Mouse (Mus musculus) hindbrain, embryonic 11.5 days (tissue): Measurements from ENCODE around the gene Lect2. TPM values are rescaled to one million over a fixed set of nuclear protein-coding genes. Genes with fewer than 3 reads are reported as not detected.

ENCODE experiments used
- ATAC-seq: fragments of 200-750 bp; cut with Nextera tagmentation; 2 replicates; pipeline ENCODE4 v1.8.0; 2017; ENCODE audit warnings: mild to moderate bottlenecking, moderate TSS enrichment, moderate library complexity; ENCODE audit not compliant: low FRiP score
- DNase-seq: peaks from one replicate; pipeline ENCODE4 v3.0.0-alpha.2; 2015; ENCODE audit warnings: low spot score
- H3K27ac ChIP-seq: fragments of 300-500 bp; sonication (generic); 2 replicates; pipeline ENCODE4 v1.5.1; 2014; ENCODE audit warnings: mild to moderate bottlenecking, low read depth, low read length
- H3K27me3 ChIP-seq: fragments of 300-500 bp; sonication (generic); 2 replicates; pipeline ENCODE4 v1.6.1; 2014; ENCODE audit warnings: mild to moderate bottlenecking, low read length, moderate library complexity, mixed read lengths; ENCODE audit not compliant: control insufficient read depth, insufficient read depth
- H3K36me3 ChIP-seq: fragments of 300-500 bp; sonication (generic); 2 replicates; pipeline ENCODE4 v1.6.1; 2014; ENCODE audit warnings: mild to moderate bottlenecking, low read length, moderate library complexity, mixed read lengths; ENCODE audit not compliant: control insufficient read depth, insufficient read depth
- H3K4me1 ChIP-seq: fragments of 300-500 bp; sonication (generic); replicated peaks from 2 replicates; pipeline ENCODE4 v1.6.1; 2014; ENCODE audit warnings: low read length, mixed read lengths; ENCODE audit not compliant: control insufficient read depth, insufficient read depth
- H3K4me2 ChIP-seq: fragments of 300-500 bp; sonication (generic); replicated peaks from 2 replicates; pipeline ENCODE4 v1.6.1; 2014; ENCODE audit warnings: mild to moderate bottlenecking, low read depth, low read length
- H3K4me3 ChIP-seq: fragments of 300-500 bp; sonication (generic); 2 replicates; pipeline ENCODE4 v1.5.1; 2014; ENCODE audit warnings: low read depth, low read length
- H3K9ac ChIP-seq: fragments of 300-500 bp; sonication (generic); 2 replicates; pipeline ENCODE4 v1.6.1; 2014; ENCODE audit warnings: low read depth, low read length
- H3K9me3 ChIP-seq: fragments of 300-500 bp; sonication (generic); 2 replicates; pipeline ENCODE4 v1.6.1; 2016; ENCODE audit warnings: low read length; ENCODE audit not compliant: control insufficient read depth
- WGBS: fragments of 180-500 bp; shearing (Covaris S2); extraction: QIAGEN DNeasy Blood & Tissue Kit; methylation state at CpG from one replicate; pipeline ENCODE4 v1.1.7; 2014; 5-methylcytosine and 5-hydroxymethylcytosine counted together
- polyA plus RNA-seq: library from polyadenylated mRNA; unstranded; fragments of >200 nt; fragmentation: Nextera tagmentation; extraction: Ambion mirVana; gene quantifications from 2 replicates; pipeline ENCODE4 v1.2.1, GENCODE M21; 2014

The Lect2 gene
- polyA plus RNA-seq, 1 experiment from 2014 or later: not detected

- ATAC-seq: no peak
- Histone ChIP-seq H3K27ac (no peak overlapping the region), H3K4me3 (no peak overlapping the region), H3K27me3 (no peaks in the 10 kb centered on the region), H3K9ac (no peak overlapping the region), H3K4me2 (no peak overlapping the region), H3K4me1 (no peaks in the 10 kb centered on the region; the same call in 1 of the 2 replicates), H3K9me3 (no peaks in the 10 kb centered on the region), H3K36me3 (no peaks in the 10 kb centered on the region)
- DNase-seq: no peak
- WGBS: 82% methylated on average over 6 of the region's 6 CpGs
Observed at GRCm38 (mm10) chr13:56551661-56552060, 3.4 kb upstream of the Lect2 start.

- H3K9ac ChIP-seq: no peak overlapping the region
- WGBS: 48% methylated on average over 1 of the region's 1 CpGs
- no peaks in the 10 kb centered on the region; the same call in 1 of the 2 replicates for H3K4me1 ChIP-seq
- H3K4me2 ChIP-seq: no peak overlapping the region
- H3K9me3 ChIP-seq: no peaks in the 10 kb centered on the region
- no peak for DNase-seq
- no peak overlapping the region for H3K4me3 ChIP-seq
- no peaks in the 10 kb centered on the region for H3K27me3 ChIP-seq
- no peak overlapping the region for H3K27ac ChIP-seq
- no peak for ATAC-seq
- no peaks in the 10 kb centered on the region for H3K36me3 ChIP-seq
Observed at GRCm38 (mm10) chr13:56550574-56550973, 2.3 kb upstream of the Lect2 start.

- H3K27ac ChIP-seq: no peak overlapping the region
- H3K27me3 ChIP-seq: no peaks in the 10 kb centered on the region
- H3K4me1 ChIP-seq: no peaks in the 10 kb centered on the region; the same call in 1 of the 2 replicates
- H3K4me2 ChIP-seq: no peak overlapping the region
- no peak overlapping the region for H3K4me3 ChIP-seq
- DNase-seq (no peak), ATAC-seq (no peak)
- no peaks in the 10 kb centered on the region for H3K36me3 ChIP-seq
- 74% methylated on average over 4 of the region's 4 CpGs for WGBS
- no peaks in the 10 kb centered on the region for H3K9me3 ChIP-seq
- no peak overlapping the region for H3K9ac ChIP-seq
Observed at GRCm38 (mm10) chr13:56549364-56549763, 1.1 kb upstream of the Lect2 start.

GRCm38 (mm10) chr13:56544956-56545355 lies 3.3 kb downstream of the Lect2 start:
- Histone ChIP-seq H3K27ac (no peak overlapping the region), H3K4me1 (no peaks in the 10 kb centered on the region), H3K4me3 (no peak overlapping the region), H3K9ac (no peak overlapping the region), H3K4me2 (no peak overlapping the region), H3K9me3 (no peaks in the 10 kb centered on the region), H3K27me3 (no peaks in the 10 kb centered on the region), H3K36me3 (no peaks in the 10 kb centered on the region)
- WGBS: 67% methylated on average over 3 of the region's 3 CpGs
- DNase-seq (no peak), ATAC-seq (no peak)

- 70% methylated on average over 9 of the region's 9 CpGs for WGBS
- H3K4me3 ChIP-seq: no peak overlapping the region
- no peaks in the 10 kb centered on the region for H3K36me3 ChIP-seq
- no peak for ATAC-seq
- no peak overlapping the region for H3K4me2 ChIP-seq
- H3K9me3 ChIP-seq: no peaks in the 10 kb centered on the region
- no peak overlapping the region for H3K9ac ChIP-seq
- H3K27ac ChIP-seq: no peak overlapping the region
- H3K4me1 ChIP-seq: no peaks in the 10 kb centered on the region
- DNase-seq: no peak
- H3K27me3 ChIP-seq: no peaks in the 10 kb centered on the region
Observed at GRCm38 (mm10) chr13:56543805-56544204, 4.5 kb downstream of the Lect2 start.

- no peaks in the 10 kb centered on the region for H3K9me3 ChIP-seq
- no peaks in the 10 kb centered on the region for H3K27me3 ChIP-seq
- no peak overlapping the region for H3K4me3 ChIP-seq
- no peak overlapping the region for H3K27ac ChIP-seq
- no peak for DNase-seq
- H3K9ac ChIP-seq: no peak overlapping the region
- WGBS: 96% methylated on average over 4 of the region's 4 CpGs
- H3K4me1 ChIP-seq: no peaks in the 10 kb centered on the region
- no peak overlapping the region for H3K4me2 ChIP-seq
- no peak for ATAC-seq
- H3K36me3 ChIP-seq: no peaks in the 10 kb centered on the region
Observed at GRCm38 (mm10) chr13:56539846-56540245, 8.5 kb downstream of the Lect2 start.

GRCm38 (mm10) chr13:56537026-56537425 lies 11.3 kb downstream of the Lect2 start:
- H3K4me1 ChIP-seq: no peaks in the 10 kb centered on the region
- 92% methylated on average over 12 of the region's 12 CpGs for WGBS
- H3K4me2 ChIP-seq: no peak overlapping the region
- ATAC-seq (no peak), DNase-seq (no peak)
- H3K4me3 ChIP-seq: no peak overlapping the region
- H3K9me3 ChIP-seq: no peaks in the 10 kb centered on the region
- H3K27ac ChIP-seq: no peak overlapping the region
- no peak overlapping the region for H3K9ac ChIP-seq
- no peaks in the 10 kb centered on the region for H3K27me3 ChIP-seq
- no peaks in the 10 kb centered on the region for H3K36me3 ChIP-seq

GRCm38 (mm10) chr13:56535570-56535969 lies 12.7 kb downstream of the Lect2 start:
- no peak for DNase-seq
- no peak overlapping the region for H3K4me2 ChIP-seq
- no peaks in the 10 kb centered on the region for H3K9me3 ChIP-seq
- no peaks in the 10 kb centered on the region for H3K27me3 ChIP-seq
- no peaks in the 10 kb centered on the region for H3K4me1 ChIP-seq
- no peak overlapping the region for H3K4me3 ChIP-seq
- ATAC-seq: no peak
- WGBS: 78% methylated on average over 5 of the region's 5 CpGs
- H3K36me3 ChIP-seq: no peaks in the 10 kb centered on the region
- H3K27ac ChIP-seq: no peak overlapping the region
- no peak overlapping the region for H3K9ac ChIP-seq

GRCm38 (mm10) chr13:56534931-56535330 lies 13.4 kb downstream of the Lect2 start:
- H3K4me1 ChIP-seq: no peaks in the 10 kb centered on the region
- no peak for DNase-seq
- 79% methylated on average over 5 of the region's 5 CpGs for WGBS

More at GRCm38 (mm10) chr13:56534931-56535330, 13.4 kb downstream of the Lect2 start:
- no peaks in the 10 kb centered on the region for H3K9me3 ChIP-seq
- ATAC-seq: no peak
- H3K27me3 ChIP-seq: no peaks in the 10 kb centered on the region
- no peak overlapping the region for H3K27ac ChIP-seq
- H3K4me2 ChIP-seq: no peak overlapping the region
- H3K4me3 ChIP-seq: no peak overlapping the region
- no peaks in the 10 kb centered on the region for H3K36me3 ChIP-seq
- no peak overlapping the region for H3K9ac ChIP-seq
